Mouse (Mus musculus): Measurements from ENCODE around the gene Phactr3. TPM values are rescaled to one million over a fixed set of nuclear protein-coding genes. Genes with fewer than 3 reads are reported as not detected.

Phactr3 gene
- total and polyA plus RNA-seq, 3 experiments, result not detected

DNA sequence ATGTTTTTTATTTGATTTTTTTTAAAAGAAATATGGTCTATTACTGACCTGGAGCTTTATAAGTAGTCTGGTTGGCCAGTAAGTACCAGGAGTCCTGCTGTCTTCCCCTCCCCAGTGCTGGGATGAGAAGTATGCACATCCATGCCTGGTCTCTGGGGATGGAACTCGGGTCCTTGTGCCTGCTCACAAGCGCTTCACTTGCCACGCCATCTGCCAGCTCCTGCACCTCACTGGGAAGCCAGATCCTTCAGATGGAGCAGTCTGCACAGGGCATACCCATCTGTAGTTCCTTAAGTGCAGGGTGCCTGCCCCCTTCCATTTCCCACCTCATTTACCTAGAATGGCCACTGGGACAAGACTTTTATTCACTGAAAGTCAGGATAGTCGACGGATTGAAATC, 31.9 kb downstream of the Phactr3 start:
- DNase-seq (ENCODE audit: low read depth, low spot score), result no peak
- Histone ChIP-seq H3K36me3 (ENCODE audit: control insufficient read depth in 1 of 2, insufficient read depth in 2 of 2, low read length in 2 of 2) (no peaks in the 10 kb centered on the region), H3K9ac (ENCODE audit: control insufficient read depth, low read depth, low read length, poor library complexity, severe bottlenecking) (no peak overlapping the region), H3K79me2 (ENCODE audit: control insufficient read depth, insufficient read depth, low read length, poor library complexity) (no peaks in the 10 kb centered on the region), H3K27me3 (ENCODE audit: control insufficient read depth in 1 of 2, insufficient read depth in 2 of 2, low read length in 2 of 2) (no peaks in the 10 kb centered on the region), H3K27ac (ENCODE audit: control insufficient read depth, low read depth, low read length) (no peak overlapping the region), H3K9me3 (replicated peaks; ENCODE audit: insufficient read depth, low read length) (no peaks in the 10 kb centered on the region), H3K4me3 (ENCODE audit: control insufficient read depth in 1 of 2, insufficient read depth in 1 of 2, low read depth in 2 of 2, low read length in 2 of 2) (no peak overlapping the region), H3K4me1 (ENCODE audit: control insufficient read depth in 1 of 2, insufficient read depth in 2 of 2, low read length in 2 of 2) (no peaks in the 10 kb centered on the region)
- TF ChIP-seq ZKSCAN1 (IDR thresholded peaks at IDR 0.05; ENCODE audit: low read depth, low read length) (no peak), SIN3A (IDR thresholded peaks at IDR 0.05; ENCODE audit: low read length) (no peak), MYB (IDR thresholded peaks at IDR 0.05; ENCODE audit: low read depth, low read length) (no peak), MAFK (IDR thresholded peaks at IDR 0.05; ENCODE audit: borderline replicate concordance, low read depth, low read length) (no peak), TCF12 (IDR thresholded peaks at IDR 0.05; ENCODE audit: low read depth, low read length) (no peak), CTCF (IDR thresholded peaks at IDR 0.05 in 2 of 3, conservative IDR thresholded peaks at IDR 0.05 in 1 of 3; ENCODE audit: control insufficient read depth in 1 of 3, insufficient read depth in 1 of 3, low read depth in 2 of 3, low read length in 3 of 3, poor library complexity in 1 of 3, severe bottlenecking in 1 of 3) (no peak), MEF2A (IDR thresholded peaks at IDR 0.05; ENCODE audit: extremely low read depth, insufficient replicate concordance, low read depth, low read length, poor library complexity, severe bottlenecking) (no peak), KAT2A (conservative IDR thresholded peaks at IDR 0.05; ENCODE audit: low read depth, low read length) (no peak), ZMIZ1 (IDR thresholded peaks at IDR 0.05; ENCODE audit: low read depth, low read length) (no peak), POLR2AphosphoS5 (IDR thresholded peaks at IDR 0.05; ENCODE audit: borderline replicate concordance, low read depth, low read length) (no peak), USF2 (IDR thresholded peaks at IDR 0.05; ENCODE audit: borderline replicate concordance in 1 of 2, insufficient read depth in 1 of 2, low read depth in 1 of 2, low read length in 2 of 2) (no peak), MYC (IDR thresholded peaks at IDR 0.05; ENCODE audit: low read depth, low read length) (no peak), CHD2 (IDR thresholded peaks at IDR 0.05; ENCODE audit: low read length) (no peak), ETS1 (IDR thresholded peaks at IDR 0.05; ENCODE audit: low read depth, low read length) (no peak), NRF1 (IDR thresholded peaks at IDR 0.05; ENCODE audit: insufficient read depth, low read depth, low read length, poor library complexity, severe bottlenecking) (no peak), USF1 (IDR thresholded peaks at IDR 0.05; ENCODE audit: low read depth, low read length) (no peak), MAZ (IDR thresholded peaks at IDR 0.05; ENCODE audit: low read depth, low read length) (no peak), ZC3H11A (IDR thresholded peaks at IDR 0.05; ENCODE audit: low read depth, low read length) (no peak)

DNA sequence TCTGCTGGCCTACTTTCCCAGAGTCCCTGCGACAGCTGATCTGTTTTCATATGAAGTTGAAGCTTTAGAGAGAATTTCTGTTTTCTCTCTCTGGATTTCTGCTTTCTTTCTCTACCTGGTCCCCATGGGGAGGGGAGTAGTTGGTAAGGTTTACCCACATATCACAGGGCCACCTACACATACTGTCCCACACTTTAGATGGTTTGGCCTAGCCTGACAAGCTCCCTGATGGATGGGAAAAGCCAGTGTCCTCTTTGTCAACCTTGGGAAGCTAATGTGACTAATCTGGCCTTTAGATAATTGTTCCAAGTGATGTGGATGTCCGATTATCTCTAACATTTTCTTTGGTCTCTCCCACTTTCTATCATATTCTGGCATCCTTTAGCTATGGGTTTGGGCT, 34.8 kb downstream of the Phactr3 start:
- no peaks in the 10 kb centered on the region for H3K9me3 ChIP-seq (replicated peaks; ENCODE audit: insufficient read depth, low read length)

More for the DNA sequence above, 34.8 kb downstream of the Phactr3 start:
- H3K27ac ChIP-seq (ENCODE audit: control insufficient read depth, low read depth, low read length), result no peak overlapping the region
- H3K79me2 ChIP-seq (ENCODE audit: control insufficient read depth, insufficient read depth, low read length, poor library complexity), result no peaks in the 10 kb centered on the region
- no peaks in the 10 kb centered on the region for H3K4me1 ChIP-seq (ENCODE audit: control insufficient read depth in 1 of 2, insufficient read depth in 2 of 2, low read length in 2 of 2)
- TF ChIP-seq KAT2A (conservative IDR thresholded peaks at IDR 0.05; ENCODE audit: low read depth, low read length) (no peak), RCOR1 (IDR thresholded peaks at IDR 0.05; ENCODE audit: low read depth, low read length) (no peak), CHD1 (IDR thresholded peaks at IDR 0.05; ENCODE audit: low read depth, low read length) (no peak), TAL1 (IDR thresholded peaks at IDR 0.05; ENCODE audit: low read length) (no peak), TBP (IDR thresholded peaks at IDR 0.05; ENCODE audit: low read depth, low read length) (no peak), HCFC1 (IDR thresholded peaks at IDR 0.05; ENCODE audit: low read depth, low read length) (no peak), ZNF384 (IDR thresholded peaks at IDR 0.05; ENCODE audit: low read depth, low read length) (no peak), E2F4 (IDR thresholded peaks at IDR 0.05; ENCODE audit: borderline replicate concordance, low read depth, low read length) (no peak), MXI1 (IDR thresholded peaks at IDR 0.05; ENCODE audit: low read depth, low read length) (no peak), ZMIZ1 (IDR thresholded peaks at IDR 0.05; ENCODE audit: low read depth, low read length) (no peak), USF1 (IDR thresholded peaks at IDR 0.05; ENCODE audit: low read depth, low read length) (no peak), SIN3A (IDR thresholded peaks at IDR 0.05; ENCODE audit: low read length) (no peak), GATA1 (IDR thresholded peaks at IDR 0.05; ENCODE audit: low read depth, low read length) (no peak), NRF1 (IDR thresholded peaks at IDR 0.05; ENCODE audit: insufficient read depth, low read depth, low read length, poor library complexity, severe bottlenecking) (no peak), ZC3H11A (IDR thresholded peaks at IDR 0.05; ENCODE audit: low read depth, low read length) (no peak), BHLHE40 (IDR thresholded peaks at IDR 0.05; ENCODE audit: borderline replicate concordance, low read depth, low read length) (no peak), SMC3 (IDR thresholded peaks at IDR 0.05; ENCODE audit: low read depth, low read length) (no peak), MYC (IDR thresholded peaks at IDR 0.05; ENCODE audit: low read depth, low read length) (no peak)
- no peak for DNase-seq (ENCODE audit: low read depth, low spot score)
- no peaks in the 10 kb centered on the region for H3K36me3 ChIP-seq (ENCODE audit: control insufficient read depth in 1 of 2, insufficient read depth in 2 of 2, low read length in 2 of 2)
- no peak overlapping the region for H3K4me3 ChIP-seq (ENCODE audit: control insufficient read depth in 1 of 2, insufficient read depth in 1 of 2, low read depth in 2 of 2, low read length in 2 of 2)
- H3K9ac ChIP-seq (ENCODE audit: control insufficient read depth, low read depth, low read length, poor library complexity, severe bottlenecking), result no peak overlapping the region
- H3K27me3 ChIP-seq (ENCODE audit: control insufficient read depth in 1 of 2, insufficient read depth in 2 of 2, low read length in 2 of 2), result no peaks in the 10 kb centered on the region

All from MEL (cell line).